Mouse (Mus musculus) embryonic facial prominence, embryonic 11.5 days (tissue): ENCODE measurements around the gene Atf2. TPM values are rescaled to one million over a fixed set of nuclear protein-coding genes. Genes with fewer than 3 reads are reported as not detected.

Experiments used
- ATAC-seq: fragments of 200-750 bp; cut with Nextera tagmentation; replicated peaks from 2 replicates; pipeline ENCODE4 v1.8.0; 2017; ENCODE audit warnings: low read depth; ENCODE audit not compliant: insufficient number of reproducible peaks, low FRiP score, low TSS enrichment
- DNase-seq: peaks from one replicate; pipeline ENCODE4 v3.0.0-alpha.2; 2015; ENCODE audit warnings: low spot score
- H3K27ac ChIP-seq: fragments of 300-500 bp; sonication (generic); replicated peaks from 2 replicates; pipeline ENCODE4 v1.5.1; 2014; ENCODE audit warnings: mild to moderate bottlenecking, low read depth, low read length, control low read depth
- H3K27me3 ChIP-seq: fragments of 300-500 bp; sonication (generic); 2 replicates; pipeline ENCODE4 v1.6.1; 2014; ENCODE audit warnings: mild to moderate bottlenecking, low read length, moderate library complexity, mixed read lengths; ENCODE audit not compliant: control insufficient read depth, insufficient read depth
- H3K36me3 ChIP-seq: fragments of 300-500 bp; sonication (generic); replicated peaks from 2 replicates; pipeline ENCODE4 v1.6.1; 2014; ENCODE audit warnings: low read depth, mild to moderate bottlenecking, low read length, moderate library complexity, mixed read lengths; ENCODE audit not compliant: control insufficient read depth, insufficient read depth
- H3K4me1 ChIP-seq: fragments of 300-500 bp; sonication (generic); 2 replicates; pipeline ENCODE4 v1.6.1; 2014; ENCODE audit warnings: low read length, mixed read lengths; ENCODE audit not compliant: control insufficient read depth, insufficient read depth
- H3K4me2 ChIP-seq: fragments of 300-500 bp; sonication (generic); 2 replicates; pipeline ENCODE4 v1.6.1; 2014; ENCODE audit warnings: low read depth, mild to moderate bottlenecking, control low read depth, low read length, moderate library complexity
- H3K4me3 ChIP-seq: fragments of 300-500 bp; sonication (generic); 2 replicates; pipeline ENCODE4 v1.5.1; 2014; ENCODE audit warnings: low read depth, low read length, control low read depth
- H3K9ac ChIP-seq: fragments of 300-500 bp; sonication (generic); replicated peaks from 2 replicates; pipeline ENCODE4 v1.6.1; 2014; ENCODE audit warnings: mild to moderate bottlenecking, control low read depth, low read length
- H3K9me3 ChIP-seq: fragments of 300-500 bp; sonication (generic); replicated peaks from 2 replicates; pipeline ENCODE4 v1.6.1; 2016; ENCODE audit warnings: mild to moderate bottlenecking, low read length, inconsistent platforms, mixed read lengths; ENCODE audit not compliant: control insufficient read depth
- WGBS: fragments of 180-500 bp; shearing (Covaris S2); extraction: QIAGEN DNeasy Blood & Tissue Kit; methylation state at CpG from one replicate; pipeline ENCODE4 v1.1.7; 2014; 5-methylcytosine and 5-hydroxymethylcytosine counted together
- polyA plus RNA-seq: library from polyadenylated mRNA; unstranded; fragments of >200 nt; fragmentation: Nextera tagmentation; extraction: Ambion mirVana; gene quantifications from 2 replicates; pipeline ENCODE4 v1.2.1, GENCODE M21; 2014

Gene Atf2
- polyA plus RNA-seq, 1 experiment from 2014 or later: 81.6 TPM

- Histone ChIP-seq H3K4me2 (no peak overlapping the region), H3K9ac (no peak overlapping the region), H3K36me3 (no peaks in the 10 kb centered on the region; the same call in 1 of the 2 replicates), H3K4me1 (no peaks in the 10 kb centered on the region), H3K9me3 (no peaks in the 10 kb centered on the region), H3K27me3 (no peaks in the 10 kb centered on the region), H3K27ac (no peak overlapping the region), H3K4me3 (no peak overlapping the region)
- peak; percentile 14 for DNase-seq
- WGBS: 75% methylated on average over 16 of the region's 16 CpGs
- ATAC-seq: no peak
These were observed 24.5 kb downstream of the Atf2 start for GRCm38 (mm10) chr2:73867764-73868487.

- DNase-seq: no peak
- 94% methylated on average over 4 of the region's 4 CpGs for WGBS
- no peak overlapping the region for H3K9ac ChIP-seq
These were observed 32.3 kb downstream of the Atf2 start for GRCm38 (mm10) chr2:73860046-73860624.

GRCm38 (mm10) chr2:73857352-73857751, 35.1 kb downstream of the Atf2 start:
- no peak for DNase-seq
- Histone ChIP-seq H3K4me3 (no peak overlapping the region), H3K4me2 (no peak overlapping the region), H3K27ac (no peak overlapping the region), H3K27me3 (no peaks in the 10 kb centered on the region), H3K36me3 (no peaks in the 10 kb centered on the region), H3K9me3 (no peaks in the 10 kb centered on the region), H3K9ac (no peak overlapping the region), H3K4me1 (no peaks in the 10 kb centered on the region)
- no peak for ATAC-seq

More at GRCm38 (mm10) chr2:73860046-73860624, 32.3 kb downstream of the Atf2 start:
- Histone ChIP-seq H3K36me3 (no peaks in the 10 kb centered on the region), H3K4me3 (no peak overlapping the region), H3K27me3 (no peaks in the 10 kb centered on the region), H3K27ac (no peak overlapping the region), H3K4me2 (no peak overlapping the region), H3K4me1 (no peaks in the 10 kb centered on the region), H3K9me3 (no peaks in the 10 kb centered on the region)
- no peak for ATAC-seq

DNA sequence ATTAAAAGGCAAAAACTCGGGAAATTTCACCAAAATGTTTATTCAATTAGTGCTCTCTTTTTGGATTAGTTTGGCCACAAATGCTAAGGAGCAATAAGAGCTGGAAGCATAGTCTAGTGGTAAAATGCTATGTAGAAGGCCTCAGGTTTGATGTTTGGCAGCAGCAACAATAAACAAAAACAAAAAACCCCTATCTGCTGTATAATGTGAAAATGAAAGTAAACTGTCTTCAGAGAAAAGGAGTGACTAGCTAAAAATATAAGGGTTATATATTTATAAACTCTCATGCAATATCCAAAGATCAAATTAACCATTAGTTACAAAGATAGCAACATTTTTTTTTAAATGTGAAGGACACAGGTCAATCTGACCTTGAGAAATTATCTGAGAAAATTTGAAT, 36.2 kb downstream of the Atf2 start:
- WGBS: 77% methylated on average over 1 of the region's 1 CpGs
- Histone ChIP-seq H3K27me3 (no peaks in the 10 kb centered on the region), H3K27ac (no peak overlapping the region), H3K9me3 (no peaks in the 10 kb centered on the region), H3K4me2 (no peak overlapping the region), H3K9ac (no peak overlapping the region), H3K4me3 (no peak overlapping the region), H3K4me1 (no peaks in the 10 kb centered on the region), H3K36me3 (no peaks in the 10 kb centered on the region)
- DNase-seq (no peak), ATAC-seq (no peak)

DNA sequence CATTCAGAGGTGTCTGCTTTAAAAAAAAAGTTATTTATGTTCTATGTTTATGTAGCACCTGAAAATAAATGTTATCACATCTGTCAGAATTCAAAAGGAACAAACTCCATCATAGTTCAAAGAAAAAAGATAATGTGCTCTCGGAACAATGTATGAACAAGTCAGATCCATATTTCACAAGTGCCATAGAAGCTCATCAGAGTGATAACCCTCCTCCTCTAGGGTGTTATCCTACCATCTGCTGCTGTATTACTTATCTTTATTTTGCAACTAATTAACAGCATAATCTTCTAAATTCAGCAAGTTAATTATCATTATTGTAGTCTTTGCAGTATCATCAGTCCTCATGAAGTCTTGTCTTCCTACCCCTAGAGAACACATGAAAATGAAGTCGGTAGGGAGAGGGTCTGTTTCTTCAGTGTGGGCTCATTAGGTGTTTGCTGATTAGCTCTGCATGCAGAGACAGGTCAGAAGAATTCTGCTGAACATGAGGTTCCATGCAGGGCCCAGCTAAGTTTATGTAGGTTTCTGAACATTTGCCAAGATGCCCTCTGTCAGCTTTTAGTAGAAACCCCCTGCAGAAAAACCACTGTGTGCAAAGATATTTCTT, 57.9 kb downstream of the Atf2 start:
- H3K9me3 ChIP-seq: no peaks in the 10 kb centered on the region
- no peaks in the 10 kb centered on the region for H3K36me3 ChIP-seq
- H3K4me2 ChIP-seq: no peak overlapping the region
- H3K27ac ChIP-seq: no peak overlapping the region
- no peak for DNase-seq
- no peak overlapping the region for H3K9ac ChIP-seq
- no peak for ATAC-seq
- no peaks in the 10 kb centered on the region for H3K4me1 ChIP-seq
- H3K4me3 ChIP-seq: no peak overlapping the region
- H3K27me3 ChIP-seq: no peaks in the 10 kb centered on the region
- 88% methylated on average over 2 of the region's 2 CpGs for WGBS

GRCm38 (mm10) chr2:73833284-73833683, 59.2 kb downstream of the Atf2 start:
- Histone ChIP-seq H3K9ac (no peak overlapping the region), H3K27ac (no peak overlapping the region), H3K4me2 (no peak overlapping the region), H3K4me3 (no peak overlapping the region), H3K9me3 (no peaks in the 10 kb centered on the region), H3K36me3 (peaks cover 3% of the 10 kb centered on the region), H3K27me3 (no peaks in the 10 kb centered on the region), H3K4me1 (no peaks in the 10 kb centered on the region)
- WGBS: 76% methylated on average over 1 of the region's 1 CpGs
- no peak for DNase-seq
- no peak for ATAC-seq

- H3K4me2 ChIP-seq: no peak overlapping the region
- DNase-seq: no peak
- H3K27me3 ChIP-seq: no peaks in the 10 kb centered on the region
- H3K27ac ChIP-seq: no peak overlapping the region
- no peaks in the 10 kb centered on the region for H3K4me1 ChIP-seq
- no peaks in the 10 kb centered on the region for H3K9me3 ChIP-seq
- 75% methylated on average over 4 of the region's 4 CpGs for WGBS
- no peak overlapping the region for H3K4me3 ChIP-seq
- no peak overlapping the region for H3K9ac ChIP-seq
- no peaks in the 10 kb centered on the region; the same call in 1 of the 2 replicates for H3K36me3 ChIP-seq
- ATAC-seq: no peak
These were observed 73.7 kb downstream of the Atf2 start for GRCm38 (mm10) chr2:73818742-73819141.

- no peak for DNase-seq
- Histone ChIP-seq H3K9ac (no peak overlapping the region), H3K36me3 (no peaks in the 10 kb centered on the region), H3K4me2 (no peak overlapping the region), H3K9me3 (no peaks in the 10 kb centered on the region), H3K4me3 (no peak overlapping the region), H3K4me1 (no peaks in the 10 kb centered on the region), H3K27ac (no peak overlapping the region), H3K27me3 (no peaks in the 10 kb centered on the region)
- no peak for ATAC-seq
- 86% methylated on average over 8 of the region's 8 CpGs for WGBS
These were observed 84.8 kb downstream of the Atf2 start for GRCm38 (mm10) chr2:73807609-73808008.
